Mouse (Mus musculus) midbrain, embryonic 15.5 days (tissue): ENCODE results near the gene Pank1. TPM values are rescaled to one million over a fixed set of nuclear protein-coding genes. Genes with fewer than 3 reads are reported as not detected.

Source experiments
- ATAC-seq: fragments of 200-750 bp; cut with Nextera tagmentation; replicated peaks from 2 replicates; pipeline ENCODE4 v1.8.0; 2017; ENCODE audit warnings: moderate TSS enrichment
- H3K27ac ChIP-seq: fragments of 300-500 bp; sonication (generic); 2 replicates; pipeline ENCODE4 v1.5.1; 2015; ENCODE audit warnings: mild to moderate bottlenecking, inconsistent platforms
- H3K27me3 ChIP-seq: fragments of 300-500 bp; sonication (generic); replicated peaks from 2 replicates; pipeline ENCODE4 v1.6.1; 2015; ENCODE audit warnings: inconsistent platforms
- H3K36me3 ChIP-seq: fragments of 300-500 bp; sonication (generic); replicated peaks from 2 replicates; pipeline ENCODE4 v1.6.1; 2015; ENCODE audit warnings: inconsistent platforms
- H3K4me1 ChIP-seq: fragments of 300-500 bp; sonication (generic); 2 replicates; pipeline ENCODE4 v1.6.1; 2015; ENCODE audit warnings: inconsistent platforms
- H3K4me2 ChIP-seq: fragments of 300-500 bp; sonication (generic); 2 replicates; pipeline ENCODE4 v1.6.1; 2015; ENCODE audit warnings: inconsistent platforms, mild to moderate bottlenecking, moderate library complexity
- H3K4me3 ChIP-seq: fragments of 300-500 bp; sonication (generic); 2 replicates; pipeline ENCODE4 v1.5.1; 2015; ENCODE audit warnings: mild to moderate bottlenecking, inconsistent platforms
- H3K9ac ChIP-seq: fragments of 300-500 bp; sonication (generic); 2 replicates; pipeline ENCODE4 v1.6.1; 2015; ENCODE audit warnings: mild to moderate bottlenecking, inconsistent platforms
- H3K9me3 ChIP-seq: fragments of 300-500 bp; sonication (generic); 2 replicates; pipeline ENCODE4 v1.6.1; 2016; ENCODE audit warnings: inconsistent platforms
- WGBS: fragments of 180-500 bp; shearing (Covaris S2); methylation state at CpG from one replicate; pipeline ENCODE4 v1.1.7; 2015; ENCODE audit warnings: mixed read lengths; 5-methylcytosine and 5-hydroxymethylcytosine counted together
- polyA plus RNA-seq: library from polyadenylated mRNA; unstranded; fragments of >200 nt; fragmentation: Nextera tagmentation; extraction: Ambion mirVana; gene quantifications from 2 replicates; pipeline ENCODE4 v1.2.1, GENCODE M21; 2015

The Pank1 gene
- polyA plus RNA-seq, 1 experiment from 2014 or later: 8.3 TPM

GRCm38 (mm10) chr19:34841719-34842506 is 37.3 kb downstream of the Pank1 start:
- 57% methylated on average over 9 of the region's 9 CpGs for WGBS
- H3K4me1 ChIP-seq: no peaks in the 10 kb centered on the region
- H3K27me3 ChIP-seq: no peaks in the 10 kb centered on the region
- no peak overlapping the region for H3K9ac ChIP-seq
- H3K4me2 ChIP-seq: no peak overlapping the region
- no peak for ATAC-seq
- H3K4me3 ChIP-seq: no peak overlapping the region
- 0 out of 2 replicates have a peak, but pooled peaks cover 6% of the 10 kb centered on the region for H3K36me3 ChIP-seq
- H3K27ac ChIP-seq: no peak overlapping the region
- no peaks in the 10 kb centered on the region for H3K9me3 ChIP-seq

DNA sequence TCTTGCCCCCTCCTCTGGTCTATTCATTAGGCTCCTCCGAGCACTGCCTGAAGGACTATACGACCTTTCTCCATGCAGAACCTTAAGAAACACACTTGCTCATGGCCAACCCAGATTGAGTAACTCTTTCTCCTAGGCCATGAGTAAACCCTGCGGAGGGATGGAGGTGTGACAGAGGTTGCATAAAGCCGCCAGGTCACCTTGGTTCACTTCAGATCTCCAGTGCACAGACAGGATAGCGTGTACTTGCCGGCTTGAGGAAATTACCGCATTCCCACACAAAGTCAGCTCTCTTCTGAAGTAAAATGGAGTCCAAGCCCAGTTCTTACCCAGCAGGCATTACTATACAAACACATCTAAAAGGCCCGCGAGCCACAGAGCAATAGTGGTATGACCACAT is 40.6 kb downstream of the Pank1 start:
- no peak overlapping the region for H3K4me3 ChIP-seq
- no peak overlapping the region for H3K9ac ChIP-seq
- H3K9me3 ChIP-seq: no peaks in the 10 kb centered on the region
- no peaks in the 10 kb centered on the region for H3K27me3 ChIP-seq
- H3K27ac ChIP-seq: no peak overlapping the region
- ATAC-seq: no peak
- H3K36me3 ChIP-seq: 0 out of 2 replicates have a peak, but pooled peaks cover 6% of the 10 kb centered on the region
- 97% methylated on average over 9 of the region's 9 CpGs for WGBS
- no peak overlapping the region for H3K4me2 ChIP-seq
- H3K4me1 ChIP-seq: no peaks in the 10 kb centered on the region

DNA sequence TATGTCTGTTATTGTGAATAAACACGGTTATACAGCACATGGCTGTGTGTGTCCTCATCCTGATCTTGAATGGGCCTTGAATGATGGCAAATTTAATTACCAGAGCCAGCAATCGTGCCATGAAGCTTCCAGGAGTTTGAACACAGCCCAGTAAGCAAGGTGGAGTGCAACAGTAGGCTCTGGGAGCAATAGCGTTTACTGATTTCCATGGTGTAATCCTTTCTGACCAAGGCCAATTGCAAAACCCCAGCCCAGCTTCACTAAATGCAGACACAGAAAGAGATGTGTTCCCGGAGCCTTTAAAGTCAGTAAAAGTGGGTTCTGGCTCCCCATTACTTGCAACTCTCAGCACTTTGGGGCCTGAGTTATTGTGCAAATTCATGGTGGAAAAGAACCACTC is 47.6 kb downstream of the Pank1 start:
- ATAC-seq: no peak
- Histone ChIP-seq H3K27me3 (no peaks in the 10 kb centered on the region), H3K9me3 (no peaks in the 10 kb centered on the region), H3K4me2 (no peak overlapping the region), H3K4me1 (no peaks in the 10 kb centered on the region), H3K4me3 (no peak overlapping the region), H3K9ac (no peak overlapping the region), H3K27ac (no peak overlapping the region), H3K36me3 (no peaks in the 10 kb centered on the region)
- WGBS: 91% methylated on average over 4 of the region's 4 CpGs

DNA sequence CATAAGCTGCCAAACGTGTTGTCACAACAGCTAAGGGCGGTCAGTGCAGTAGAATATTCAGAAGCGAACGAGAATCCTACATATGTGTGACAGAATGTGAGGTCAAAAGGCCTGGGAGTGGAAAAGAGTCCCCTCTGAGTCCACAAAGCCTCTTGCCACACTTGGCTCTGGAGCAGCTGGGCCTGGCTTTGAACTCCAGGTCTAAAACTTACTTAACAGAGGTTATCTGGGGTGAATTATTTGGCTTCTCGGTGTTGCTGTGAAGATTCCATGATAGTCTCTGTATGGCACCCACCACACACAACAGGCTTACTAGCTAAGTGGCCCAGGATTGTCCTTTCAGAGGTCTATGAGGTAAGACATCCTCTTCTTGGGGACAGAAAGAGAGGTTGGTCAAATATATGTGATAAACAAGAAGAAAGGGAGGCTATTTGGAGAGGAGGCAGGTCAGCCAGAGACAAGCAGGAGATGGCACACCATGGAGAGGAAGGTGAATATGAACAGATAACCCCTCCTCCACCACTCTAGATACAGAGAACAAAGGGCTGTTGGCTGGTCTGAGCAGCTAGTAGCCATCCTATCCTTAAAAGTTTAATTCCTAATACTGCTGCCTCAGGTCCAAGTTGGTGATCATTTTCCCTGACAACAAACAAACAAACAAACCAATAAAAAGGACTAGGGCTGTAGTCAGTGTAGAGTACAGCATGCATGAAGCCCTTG is 51.2 kb downstream of the Pank1 start:
- H3K9ac ChIP-seq: no peak overlapping the region
- H3K4me2 ChIP-seq: no peak overlapping the region
- H3K4me3 ChIP-seq: no peak overlapping the region
- H3K36me3 ChIP-seq: no peaks in the 10 kb centered on the region
- no peaks in the 10 kb centered on the region for H3K9me3 ChIP-seq
- no peaks in the 10 kb centered on the region for H3K4me1 ChIP-seq
- H3K27ac ChIP-seq: no peak overlapping the region
- ATAC-seq: no peak
- 90% methylated on average over 5 of the region's 5 CpGs for WGBS
- H3K27me3 ChIP-seq: no peaks in the 10 kb centered on the region

GRCm38 (mm10) chr19:34827444-34827843 is 51.8 kb downstream of the Pank1 start:
- WGBS: 85% methylated on average over 6 of the region's 6 CpGs
- Histone ChIP-seq H3K4me2 (no peak overlapping the region), H3K9me3 (no peaks in the 10 kb centered on the region), H3K4me3 (no peak overlapping the region), H3K4me1 (no peaks in the 10 kb centered on the region), H3K27ac (no peak overlapping the region), H3K27me3 (no peaks in the 10 kb centered on the region), H3K36me3 (no peaks in the 10 kb centered on the region), H3K9ac (no peak overlapping the region)
- ATAC-seq: no peak

GRCm38 (mm10) chr19:34825946-34826655 is 53.2 kb downstream of the Pank1 start:
- ATAC-seq: no peak
- 79% methylated on average over 13 of the region's 13 CpGs for WGBS

DNA sequence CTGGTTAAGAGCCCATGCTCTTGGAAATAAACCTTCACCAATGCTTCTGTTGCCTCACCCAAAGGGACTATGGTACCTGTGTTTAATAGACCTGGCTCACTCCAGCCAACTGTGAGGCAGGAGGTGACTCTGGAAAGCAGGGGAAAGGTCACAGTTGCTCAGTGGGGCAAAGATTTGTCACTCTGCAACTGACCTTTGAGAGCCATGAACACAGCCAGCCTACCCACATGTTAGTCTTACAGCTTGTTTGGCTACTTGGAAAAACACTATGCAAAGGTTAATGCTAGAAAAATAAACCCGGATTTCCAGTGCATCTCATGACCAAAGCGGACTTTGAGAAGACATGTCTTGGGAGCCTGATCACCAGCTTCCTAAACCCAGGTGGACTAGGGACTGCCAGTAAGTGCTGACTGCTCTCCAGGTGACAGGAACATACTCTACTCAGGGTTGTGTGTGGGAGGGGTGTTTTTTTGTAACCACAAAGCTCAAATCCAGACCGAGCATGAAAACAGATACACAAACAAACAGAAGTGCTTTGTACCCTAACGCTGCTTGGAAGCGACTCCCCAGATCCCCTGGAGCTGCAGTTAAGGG is 59.6 kb downstream of the Pank1 start:
- Histone ChIP-seq H3K9me3 (no peaks in the 10 kb centered on the region), H3K9ac (no peak overlapping the region), H3K27ac (no peak overlapping the region), H3K4me3 (no peak overlapping the region), H3K27me3 (no peaks in the 10 kb centered on the region), H3K4me1 (peaks cover 3% of the 10 kb centered on the region), H3K4me2 (no peak overlapping the region), H3K36me3 (no peaks in the 10 kb centered on the region)
- no peak for ATAC-seq
- WGBS: 89% methylated on average over 5 of the region's 5 CpGs

More at GRCm38 (mm10) chr19:34825946-34826655, 53.2 kb downstream of the Pank1 start:
- Histone ChIP-seq H3K9ac (no peak overlapping the region), H3K9me3 (no peaks in the 10 kb centered on the region), H3K27ac (no peak overlapping the region), H3K4me1 (no peaks in the 10 kb centered on the region), H3K36me3 (no peaks in the 10 kb centered on the region), H3K27me3 (no peaks in the 10 kb centered on the region), H3K4me3 (no peak overlapping the region), H3K4me2 (no peak overlapping the region)

- H3K27ac ChIP-seq: no peak overlapping the region
- no peak; the same call in 1 of the 2 replicates for ATAC-seq
Measured at GRCm38 (mm10) chr19:34815371-34815770, 63.9 kb downstream of the Pank1 start.

GRCm38 (mm10) chr19:34814696-34815095 is 64.6 kb downstream of the Pank1 start:
- H3K27ac ChIP-seq: peak overlapping the region; percentile 42
- no peaks in the 10 kb centered on the region for H3K9me3 ChIP-seq
- H3K36me3 ChIP-seq: no peaks in the 10 kb centered on the region
- H3K9ac ChIP-seq: no peak overlapping the region
- no peak overlapping the region for H3K4me3 ChIP-seq
- peaks cover 8% of the 10 kb centered on the region for H3K4me1 ChIP-seq
- 32% methylated on average over 4 of the region's 4 CpGs for WGBS
- peak overlapping the region; percentile 18; the same call in 1 of the 2 replicates for H3K4me2 ChIP-seq
- no peaks in the 10 kb centered on the region for H3K27me3 ChIP-seq
- ATAC-seq: peak; percentile 94

More at GRCm38 (mm10) chr19:34815371-34815770, 63.9 kb downstream of the Pank1 start:
- Histone ChIP-seq H3K9me3 (no peaks in the 10 kb centered on the region), H3K27me3 (no peaks in the 10 kb centered on the region), H3K4me2 (no peak overlapping the region), H3K36me3 (no peaks in the 10 kb centered on the region), H3K4me1 (peaks cover 8% of the 10 kb centered on the region), H3K9ac (no peak overlapping the region), H3K4me3 (no peak overlapping the region)
- 83% methylated on average over 4 of the region's 4 CpGs for WGBS

DNA sequence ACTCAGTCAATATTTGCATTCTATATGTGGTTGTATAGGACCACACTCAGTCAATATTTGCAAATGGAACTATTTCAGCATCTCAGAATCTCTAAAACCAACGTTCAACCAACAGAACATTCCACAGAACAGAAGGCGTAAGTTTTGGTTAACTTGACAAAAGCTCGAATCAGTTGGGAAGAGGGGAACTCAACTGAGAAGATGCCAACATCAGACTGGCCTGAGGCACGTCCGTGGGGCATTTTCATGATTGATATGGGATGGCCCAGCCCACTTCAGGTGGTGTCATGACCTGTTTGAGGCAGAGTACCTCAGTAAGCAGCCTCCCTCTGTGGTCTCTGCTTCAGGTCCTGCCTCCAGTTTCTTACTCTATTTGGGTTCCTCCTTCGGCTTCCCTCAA is 65.3 kb downstream of the Pank1 start:
- Histone ChIP-seq H3K4me3 (no peak overlapping the region), H3K27me3 (no peaks in the 10 kb centered on the region), H3K4me2 (no peak overlapping the region), H3K9me3 (no peaks in the 10 kb centered on the region), H3K4me1 (peaks cover 8% of the 10 kb centered on the region), H3K36me3 (no peaks in the 10 kb centered on the region), H3K9ac (no peak overlapping the region), H3K27ac (peak overlapping the region; percentile 42; the same call in 1 of the 2 replicates)
- ATAC-seq: no peak
- WGBS: 91% methylated on average over 6 of the region's 6 CpGs

- ATAC-seq: no peak
- no peaks in the 10 kb centered on the region for H3K9me3 ChIP-seq
- no peak overlapping the region for H3K27ac ChIP-seq
- no peak overlapping the region for H3K9ac ChIP-seq
- H3K4me3 ChIP-seq: no peak overlapping the region
- WGBS: 98% methylated on average over 2 of the region's 2 CpGs
- H3K4me2 ChIP-seq: no peak overlapping the region
- H3K27me3 ChIP-seq: no peaks in the 10 kb centered on the region
- H3K36me3 ChIP-seq: no peaks in the 10 kb centered on the region
- peaks cover 8% of the 10 kb centered on the region for H3K4me1 ChIP-seq
Measured at GRCm38 (mm10) chr19:34813533-34813932, 65.7 kb downstream of the Pank1 start.

GRCm38 (mm10) chr19:34812711-34813110 is 66.5 kb downstream of the Pank1 start:
- no peaks in the 10 kb centered on the region for H3K36me3 ChIP-seq
- no peak overlapping the region for H3K4me3 ChIP-seq
- no peaks in the 10 kb centered on the region for H3K9me3 ChIP-seq
- no peaks in the 10 kb centered on the region for H3K27me3 ChIP-seq
- WGBS: 87% methylated on average over 4 of the region's 4 CpGs
- H3K4me1 ChIP-seq: peaks cover 8% of the 10 kb centered on the region
- no peak overlapping the region for H3K9ac ChIP-seq
- no peak overlapping the region for H3K4me2 ChIP-seq
- ATAC-seq: no peak
- H3K27ac ChIP-seq: no peak overlapping the region
